Mouse (Mus musculus) embryonic facial prominence, embryonic 15.5 days (tissue): Measurements from ENCODE around the gene Lypd5. TPM values are rescaled to one million over a fixed set of nuclear protein-coding genes. Genes with fewer than 3 reads are reported as not detected.

Experiments used
- ATAC-seq: fragments of 200-750 bp; cut with Nextera tagmentation; 2 replicates; pipeline ENCODE4 v1.8.0; 2017; ENCODE audit warnings: low read depth, moderate TSS enrichment; ENCODE audit not compliant: insufficient number of reproducible peaks, low FRiP score, low TSS enrichment
- H3K27ac ChIP-seq: fragments of 300-500 bp; sonication (generic); replicated peaks from 2 replicates; pipeline ENCODE4 v1.5.1; 2015; ENCODE audit warnings: mild to moderate bottlenecking, inconsistent platforms
- H3K27me3 ChIP-seq: fragments of 300-500 bp; sonication (generic); 2 replicates; pipeline ENCODE4 v1.6.1; 2015; ENCODE audit warnings: inconsistent platforms
- H3K36me3 ChIP-seq: fragments of 300-500 bp; sonication (generic); 2 replicates; pipeline ENCODE4 v1.6.1; 2015; ENCODE audit warnings: mild to moderate bottlenecking, inconsistent platforms
- H3K4me1 ChIP-seq: fragments of 300-500 bp; sonication (generic); 2 replicates; pipeline ENCODE4 v1.6.1; 2015; ENCODE audit warnings: inconsistent platforms
- H3K4me2 ChIP-seq: fragments of 300-500 bp; sonication (generic); replicated peaks from 2 replicates; pipeline ENCODE4 v1.6.1; 2015; ENCODE audit warnings: mild to moderate bottlenecking, inconsistent platforms
- H3K4me3 ChIP-seq: fragments of 300-500 bp; sonication (generic); replicated peaks from 2 replicates; pipeline ENCODE4 v1.5.1; 2015; ENCODE audit warnings: mild to moderate bottlenecking, inconsistent platforms
- H3K9ac ChIP-seq: fragments of 300-500 bp; sonication (generic); 2 replicates; pipeline ENCODE4 v1.6.1; 2015; ENCODE audit warnings: inconsistent platforms
- H3K9me3 ChIP-seq: fragments of 300-500 bp; sonication (generic); replicated peaks from 2 replicates; pipeline ENCODE4 v1.6.1; 2016; ENCODE audit warnings: inconsistent platforms
- WGBS: fragments of 180-500 bp; shearing (Covaris S2); methylation state at CpG from one replicate; pipeline ENCODE4 v1.1.7; 2015; 5-methylcytosine and 5-hydroxymethylcytosine counted together
- polyA plus RNA-seq: library from polyadenylated mRNA; unstranded; fragments of >200 nt; fragmentation: Nextera tagmentation; extraction: Ambion mirVana; gene quantifications from 2 replicates; pipeline ENCODE4 v1.2.1, GENCODE M21; 2015

The Lypd5 gene
- polyA plus RNA-seq, 1 experiment from 2014 or later: 40.2 TPM

DNA sequence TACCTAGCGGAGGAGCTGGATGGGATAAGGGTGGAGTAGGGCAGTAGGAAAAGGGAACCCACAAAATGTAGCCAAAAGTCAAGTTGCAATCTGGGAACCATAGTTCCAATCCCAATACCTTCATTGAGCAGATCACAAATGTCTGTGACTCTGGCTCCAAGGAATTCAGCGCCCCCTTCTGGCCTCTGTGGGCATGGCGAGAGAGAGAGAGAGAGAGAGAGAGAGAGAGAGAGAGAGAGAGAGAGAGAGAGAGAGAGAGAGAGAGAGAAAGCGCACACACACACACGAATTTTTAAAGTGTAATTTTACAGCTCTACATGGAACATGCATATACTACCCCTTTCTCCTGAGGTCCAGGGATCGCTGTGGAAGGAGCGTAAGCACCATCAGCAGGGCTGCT lies 14.2 kb downstream of the Lypd5 start:
- H3K9ac ChIP-seq: no peak overlapping the region
- H3K4me1 ChIP-seq: no peaks in the 10 kb centered on the region
- H3K4me3 ChIP-seq: no peak overlapping the region
- no peaks in the 10 kb centered on the region for H3K9me3 ChIP-seq
- H3K4me2 ChIP-seq: no peak overlapping the region
- 25% methylated on average over 7 of the region's 7 CpGs for WGBS
- no peaks in the 10 kb centered on the region for H3K27me3 ChIP-seq
- H3K27ac ChIP-seq: no peak overlapping the region
- ATAC-seq: no peak
- H3K36me3 ChIP-seq: no peaks in the 10 kb centered on the region

- H3K9me3 ChIP-seq: no peaks in the 10 kb centered on the region
- 19% methylated on average over 10 of the region's 10 CpGs for WGBS
- no peak; the same call in 1 of the 2 replicates for ATAC-seq
- no peak overlapping the region for H3K4me3 ChIP-seq
- H3K4me1 ChIP-seq: peaks cover 3% of the 10 kb centered on the region
- no peaks in the 10 kb centered on the region for H3K36me3 ChIP-seq
- no peak overlapping the region for H3K27ac ChIP-seq
- no peak overlapping the region for H3K9ac ChIP-seq
- H3K27me3 ChIP-seq: no peaks in the 10 kb centered on the region
- H3K4me2 ChIP-seq: no peak overlapping the region
Observed at GRCm38 (mm10) chr7:24364827-24365226, 15.8 kb downstream of the Lypd5 start.

GRCm38 (mm10) chr7:24365258-24366014 lies 16.4 kb downstream of the Lypd5 start:
- 78% methylated on average over 5 of the region's 5 CpGs for WGBS
- H3K27ac ChIP-seq: no peak overlapping the region
- H3K9me3 ChIP-seq: no peaks in the 10 kb centered on the region
- H3K27me3 ChIP-seq: no peaks in the 10 kb centered on the region
- no peak; the same call in 1 of the 2 replicates for ATAC-seq
- peaks cover 9% of the 10 kb centered on the region for H3K4me1 ChIP-seq
- H3K9ac ChIP-seq: no peak overlapping the region
- H3K36me3 ChIP-seq: no peaks in the 10 kb centered on the region
- no peak overlapping the region for H3K4me3 ChIP-seq
- no peak overlapping the region for H3K4me2 ChIP-seq

- H3K27ac ChIP-seq: no peak overlapping the region
- no peaks in the 10 kb centered on the region for H3K9me3 ChIP-seq
- peaks cover 10% of the 10 kb centered on the region for H3K4me1 ChIP-seq
- no peak overlapping the region for H3K9ac ChIP-seq
- H3K4me3 ChIP-seq: no peak overlapping the region
- no peak for ATAC-seq
- H3K4me2 ChIP-seq: no peak overlapping the region
- H3K27me3 ChIP-seq: no peaks in the 10 kb centered on the region
- WGBS: 68% methylated on average over 15 of the region's 15 CpGs
- H3K36me3 ChIP-seq: no peaks in the 10 kb centered on the region
Observed at GRCm38 (mm10) chr7:24366716-24367632, 18.0 kb downstream of the Lypd5 start.

DNA sequence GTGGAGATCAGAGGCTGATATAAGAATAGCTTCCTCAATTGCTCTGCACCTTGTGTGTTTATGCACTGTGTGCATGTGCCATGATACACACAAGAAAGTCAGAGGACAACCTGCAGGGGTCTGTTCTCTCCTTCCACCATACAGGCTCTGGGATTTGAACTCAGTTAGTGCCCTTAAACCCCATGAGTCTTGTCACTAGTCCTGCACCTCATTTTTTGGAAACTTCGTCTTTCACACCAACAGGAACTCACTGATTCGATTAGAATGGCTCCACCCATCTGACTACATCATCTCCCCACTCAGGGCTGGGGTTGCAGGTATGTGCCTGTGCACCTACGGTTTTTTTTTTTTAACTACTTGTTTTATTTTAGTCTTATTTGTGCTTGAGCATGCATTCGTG lies 19.2 kb downstream of the Lypd5 start:
- Histone ChIP-seq H3K4me2 (no peak overlapping the region), H3K9ac (no peak overlapping the region)
- WGBS: 59% methylated on average over 4 of the region's 4 CpGs

DNA sequence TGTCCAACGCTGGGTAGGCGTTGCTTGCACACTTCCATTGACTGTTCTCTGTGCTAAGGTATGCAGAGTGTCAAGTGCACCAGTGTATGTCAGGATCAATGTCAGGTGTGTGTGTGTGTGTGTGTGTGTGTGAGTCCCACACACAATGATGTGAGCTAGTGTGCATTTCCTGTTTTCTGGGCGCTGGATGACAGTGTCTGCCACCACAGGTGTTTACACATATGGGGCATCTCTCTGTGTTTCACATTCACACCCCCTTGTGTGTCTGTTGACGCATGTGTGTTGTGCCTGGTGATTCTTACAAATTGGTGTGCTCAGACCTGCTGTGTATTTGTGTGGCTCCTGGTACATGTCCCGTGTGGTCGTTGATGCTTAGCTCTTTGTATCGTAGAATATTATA lies 19.9 kb downstream of the Lypd5 start:
- Histone ChIP-seq H3K9ac (no peak overlapping the region), H3K4me1 (peaks cover 17% of the 10 kb centered on the region), H3K9me3 (no peaks in the 10 kb centered on the region), H3K36me3 (no peaks in the 10 kb centered on the region), H3K27me3 (no peaks in the 10 kb centered on the region), H3K4me2 (no peak overlapping the region), H3K27ac (no peak overlapping the region), H3K4me3 (no peak overlapping the region)
- no peak for ATAC-seq
- WGBS: 84% methylated on average over 7 of the region's 7 CpGs

More for the DNA sequence above, 19.2 kb downstream of the Lypd5 start:
- Histone ChIP-seq H3K4me1 (peaks cover 11% of the 10 kb centered on the region), H3K4me3 (no peak overlapping the region), H3K9me3 (no peaks in the 10 kb centered on the region), H3K27ac (no peak overlapping the region), H3K36me3 (no peaks in the 10 kb centered on the region), H3K27me3 (no peaks in the 10 kb centered on the region)
- no peak for ATAC-seq

DNA sequence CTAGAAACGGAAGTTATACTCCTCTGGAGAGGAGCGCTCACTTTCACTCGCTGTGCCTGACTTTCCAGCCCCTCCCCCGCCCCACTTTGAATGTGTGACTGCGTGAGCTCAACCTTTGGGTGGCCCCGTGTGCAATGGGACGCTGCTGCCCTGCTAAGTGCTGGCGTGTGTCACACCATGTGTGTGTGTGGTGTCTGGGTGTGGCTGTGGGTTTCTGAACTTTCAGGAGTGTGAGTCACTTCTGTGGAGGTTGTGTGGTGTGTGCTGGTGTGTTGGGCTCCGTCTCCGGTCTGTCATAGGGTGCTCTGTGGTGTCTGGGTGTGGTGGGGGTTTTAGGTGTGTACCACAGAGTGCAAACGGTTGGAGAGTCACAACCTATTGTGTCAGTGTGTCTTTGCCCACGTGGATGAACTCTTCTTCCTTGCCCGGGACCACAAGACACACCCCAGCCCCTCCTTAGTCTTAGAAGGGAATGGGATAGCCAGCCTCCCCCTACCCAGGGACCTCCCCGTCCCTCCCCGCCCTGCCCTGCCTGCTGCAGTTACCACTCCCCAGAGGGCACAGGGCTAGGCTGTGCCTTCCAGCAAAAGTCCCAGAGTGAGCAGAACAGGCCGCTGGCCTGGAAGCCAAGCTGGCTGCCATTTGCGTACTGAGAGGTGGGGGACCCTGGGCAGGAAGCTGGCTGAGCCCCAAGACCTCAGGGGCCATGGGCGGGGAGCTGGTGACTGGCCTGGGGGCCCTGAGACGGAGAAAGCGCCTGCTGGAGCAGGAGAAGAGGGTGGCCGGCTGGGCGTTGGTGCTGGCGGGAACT lies 20.9 kb downstream of the Lypd5 start, which contains the start of gene Kcnn4:
Gene Kcnn4 (plus strand): TSS at position 533 of the 811 bp plus-strand sequence.
- no peak for ATAC-seq
- no peak within 1 kb of the TSS for H3K9ac ChIP-seq
- H3K27me3 ChIP-seq: no peaks in the 10 kb centered on the region
- H3K4me3 ChIP-seq: 0 out of 2 replicates have a peak within 1 kb of the TSS, but pooled peaks have one; percentile 15
- H3K27ac ChIP-seq: no peak within 1 kb of the TSS
- 31% methylated on average over 23 of the region's 23 CpGs for WGBS
- H3K4me1 ChIP-seq: peaks cover 20% of the 10 kb centered on the region
- H3K36me3 ChIP-seq: no peaks in the 10 kb centered on the region
- H3K4me2 ChIP-seq: 0 out of 2 replicates have a peak within 1 kb of the TSS, but pooled peaks have one; percentile 19
- no peaks in the 10 kb centered on the region for H3K9me3 ChIP-seq

DNA sequence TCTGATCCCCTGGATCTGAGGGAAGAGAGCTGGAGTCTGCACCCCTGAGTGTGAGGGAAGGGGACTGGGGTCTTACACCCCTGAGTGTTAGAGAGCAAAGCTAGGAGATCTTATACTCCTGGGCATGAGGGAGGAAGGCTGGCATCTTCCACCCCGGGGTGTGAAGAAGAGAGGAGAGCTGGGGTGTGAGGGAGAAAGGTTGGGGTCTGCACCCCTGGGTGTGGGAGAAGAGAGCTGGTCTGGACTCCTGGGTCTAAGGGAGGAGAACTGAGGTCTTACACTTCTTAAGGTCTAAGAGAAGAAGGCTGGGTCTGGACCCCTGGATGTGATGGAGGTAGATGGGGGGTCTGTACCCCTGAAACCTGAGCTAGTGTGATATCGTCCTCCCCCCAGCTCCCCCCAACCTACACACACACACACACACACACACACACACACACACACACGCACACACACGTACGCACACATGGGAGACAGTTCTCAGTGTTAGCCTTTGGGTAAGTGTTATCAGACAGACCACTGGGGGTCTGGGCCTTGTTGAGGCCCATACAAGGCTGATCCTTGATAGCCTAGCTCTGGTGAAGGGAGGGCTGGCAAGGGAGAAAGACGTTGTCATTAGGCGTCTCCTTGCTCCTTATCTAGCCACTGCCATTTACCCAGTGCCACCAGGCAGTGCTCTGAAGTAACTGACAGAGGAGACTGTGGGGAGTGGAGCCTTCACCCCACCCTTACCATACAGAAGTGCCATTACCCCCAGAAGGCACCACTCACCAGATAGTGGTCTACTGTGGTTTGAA lies 22.2 kb downstream of the Lypd5 start:
- Histone ChIP-seq H3K36me3 (no peaks in the 10 kb centered on the region), H3K4me2 (no peak overlapping the region), H3K27me3 (no peaks in the 10 kb centered on the region), H3K9ac (no peak overlapping the region), H3K9me3 (no peaks in the 10 kb centered on the region), H3K4me1 (peaks cover 20% of the 10 kb centered on the region), H3K27ac (no peak overlapping the region), H3K4me3 (no peak overlapping the region)
- ATAC-seq: no peak
- WGBS: 71% methylated on average over 7 of the region's 7 CpGs

- WGBS: 76% methylated on average over 3 of the region's 3 CpGs
- Histone ChIP-seq H3K4me1 (peaks cover 21% of the 10 kb centered on the region), H3K9me3 (no peaks in the 10 kb centered on the region), H3K4me3 (no peak overlapping the region), H3K9ac (no peak overlapping the region), H3K36me3 (no peaks in the 10 kb centered on the region), H3K27me3 (0 out of 2 replicates have a peak, but pooled peaks cover 4% of the 10 kb centered on the region), H3K4me2 (no peak overlapping the region), H3K27ac (no peak overlapping the region)
- ATAC-seq: no peak
Observed at GRCm38 (mm10) chr7:24371809-24372145, 22.8 kb downstream of the Lypd5 start.

DNA sequence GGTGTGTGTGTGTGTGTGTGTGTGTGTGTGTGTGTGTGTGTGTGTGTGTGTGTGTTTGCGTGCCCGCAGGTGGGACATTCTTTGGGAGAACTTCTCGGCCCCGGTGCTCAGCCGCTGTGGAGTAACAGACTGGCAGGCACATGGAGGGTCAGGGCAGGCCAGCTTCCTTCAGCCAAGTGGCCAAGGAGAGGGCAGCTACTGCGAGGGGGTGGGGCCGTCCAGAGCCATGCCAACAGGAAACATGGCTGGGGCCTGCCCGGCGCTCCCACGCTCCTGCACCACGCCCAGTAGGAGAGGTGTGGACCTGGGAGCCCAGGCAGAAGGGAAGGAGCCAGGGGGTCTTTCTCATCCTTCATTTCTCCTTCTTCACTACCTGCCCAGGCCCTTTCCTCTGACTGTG lies 23.3 kb downstream of the Lypd5 start:
- 0 out of 2 replicates have a peak, but pooled peaks cover 7% of the 10 kb centered on the region for H3K27me3 ChIP-seq
- H3K9ac ChIP-seq: no peak overlapping the region
- H3K4me1 ChIP-seq: peaks cover 26% of the 10 kb centered on the region
- ATAC-seq: no peak
- no peak overlapping the region for H3K27ac ChIP-seq
- WGBS: 77% methylated on average over 11 of the region's 11 CpGs
- no peak overlapping the region for H3K4me3 ChIP-seq
- H3K9me3 ChIP-seq: no peaks in the 10 kb centered on the region
- H3K4me2 ChIP-seq: no peak overlapping the region
- no peaks in the 10 kb centered on the region for H3K36me3 ChIP-seq
